Mouse (Mus musculus): ENCODE data around the gene Arsb. TPM values are rescaled to one million over a fixed set of nuclear protein-coding genes. Genes with fewer than 3 reads are reported as not detected.

The Arsb gene
- polyA plus RNA-seq, 1 experiment from 2014 or later, result 12.5 TPM

- Histone ChIP-seq H3K36me3 (no peaks in the 10 kb centered on the region), H3K4me3 (no peak overlapping the region), H3K27ac (no peak overlapping the region), H3K4me2 (replicated peaks) (no peak overlapping the region), H3K4me1 (peaks cover 31% of the 10 kb centered on the region), H3K9me3 (no peaks in the 10 kb centered on the region), H3K9ac (no peak overlapping the region), H3K27me3 (no peaks in the 10 kb centered on the region)
- no peak for ATAC-seq (ENCODE audit: insufficient number of reproducible peaks, insufficient read depth, low FRiP score, low TSS enrichment)
- WGBS, result 77% methylated on average over 3 of the region's 3 CpGs
These were observed 142.8 kb downstream of the Arsb start for GRCm38 (mm10) chr13:93914206-93914605.

GRCm38 (mm10) chr13:93915641-93916570, 144.5 kb downstream of the Arsb start:
- no peak overlapping the region for H3K27ac ChIP-seq
- no peaks in the 10 kb centered on the region for H3K36me3 ChIP-seq
- no peak overlapping the region for H3K4me2 ChIP-seq (replicated peaks)
- ATAC-seq (ENCODE audit: insufficient number of reproducible peaks, insufficient read depth, low FRiP score, low TSS enrichment), result no peak
- 45% methylated on average over 16 of the region's 16 CpGs for WGBS
- no peak overlapping the region for H3K9ac ChIP-seq
- H3K9me3 ChIP-seq, result no peaks in the 10 kb centered on the region
- no peaks in the 10 kb centered on the region for H3K27me3 ChIP-seq
- H3K4me3 ChIP-seq, result no peak overlapping the region
- peaks cover 21% of the 10 kb centered on the region for H3K4me1 ChIP-seq

- Histone ChIP-seq H3K27ac (no peak overlapping the region), H3K4me3 (no peak overlapping the region), H3K9ac (no peak overlapping the region), H3K27me3 (no peaks in the 10 kb centered on the region), H3K4me1 (peaks cover 9% of the 10 kb centered on the region; the same call in 1 of the 2 replicates), H3K4me2 (replicated peaks) (no peak overlapping the region), H3K36me3 (no peaks in the 10 kb centered on the region), H3K9me3 (no peaks in the 10 kb centered on the region)
- WGBS, result 66% methylated on average over 3 of the region's 3 CpGs
- no peak for ATAC-seq (ENCODE audit: insufficient number of reproducible peaks, insufficient read depth, low FRiP score, low TSS enrichment)
These were observed 148.1 kb downstream of the Arsb start for GRCm38 (mm10) chr13:93919536-93919935.

GRCm38 (mm10) chr13:93920080-93920785, 148.8 kb downstream of the Arsb start:
- peaks cover 16% of the 10 kb centered on the region; the same call in 1 of the 2 replicates for H3K4me1 ChIP-seq
- no peak overlapping the region for H3K4me3 ChIP-seq
- no peak overlapping the region for H3K27ac ChIP-seq
- H3K9me3 ChIP-seq, result no peaks in the 10 kb centered on the region
- H3K9ac ChIP-seq, result no peak overlapping the region
- 79% methylated on average over 8 of the region's 8 CpGs for WGBS
- no peak for ATAC-seq (ENCODE audit: insufficient number of reproducible peaks, insufficient read depth, low FRiP score, low TSS enrichment)
- no peak overlapping the region for H3K4me2 ChIP-seq (replicated peaks)
- no peaks in the 10 kb centered on the region for H3K36me3 ChIP-seq
- H3K27me3 ChIP-seq, result no peaks in the 10 kb centered on the region

- no peaks in the 10 kb centered on the region for H3K27me3 ChIP-seq
- no peaks in the 10 kb centered on the region for H3K9me3 ChIP-seq
- H3K4me2 ChIP-seq (replicated peaks), result no peak overlapping the region
- no peak overlapping the region for H3K4me3 ChIP-seq
- peaks cover 18% of the 10 kb centered on the region; the same call in 1 of the 2 replicates for H3K4me1 ChIP-seq
- no peaks in the 10 kb centered on the region for H3K36me3 ChIP-seq
- H3K27ac ChIP-seq, result no peak overlapping the region
- H3K9ac ChIP-seq, result no peak overlapping the region
- WGBS, result 81% methylated on average over 4 of the region's 4 CpGs
- no peak for ATAC-seq (ENCODE audit: insufficient number of reproducible peaks, insufficient read depth, low FRiP score, low TSS enrichment)
These were observed 149.4 kb downstream of the Arsb start for GRCm38 (mm10) chr13:93920786-93921300.

GRCm38 (mm10) chr13:93921831-93922565, 150.6 kb downstream of the Arsb start:
- Histone ChIP-seq H3K9me3 (no peaks in the 10 kb centered on the region), H3K27me3 (no peaks in the 10 kb centered on the region), H3K4me1 (peaks cover 17% of the 10 kb centered on the region; the same call in 1 of the 2 replicates), H3K4me2 (replicated peaks) (no peak overlapping the region), H3K4me3 (no peak overlapping the region), H3K9ac (no peak overlapping the region), H3K36me3 (no peaks in the 10 kb centered on the region), H3K27ac (no peak overlapping the region)
- 88% methylated on average over 5 of the region's 5 CpGs for WGBS
- no peak for ATAC-seq (ENCODE audit: insufficient number of reproducible peaks, insufficient read depth, low FRiP score, low TSS enrichment)

- Histone ChIP-seq H3K27ac (no peak overlapping the region), H3K9me3 (no peaks in the 10 kb centered on the region)
- 72% methylated on average over 7 of the region's 7 CpGs for WGBS
These were observed 151.1 kb downstream of the Arsb start for GRCm38 (mm10) chr13:93922566-93922910.

GRCm38 (mm10) chr13:93924735-93925432, 153.5 kb downstream of the Arsb start:
- Histone ChIP-seq H3K36me3 (no peaks in the 10 kb centered on the region), H3K4me2 (replicated peaks) (no peak overlapping the region), H3K4me1 (peaks cover 24% of the 10 kb centered on the region; the same call in 1 of the 2 replicates), H3K4me3 (no peak overlapping the region), H3K27me3 (no peaks in the 10 kb centered on the region), H3K27ac (peak overlapping the region; percentile 73), H3K9ac (no peak overlapping the region), H3K9me3 (no peaks in the 10 kb centered on the region)
- no peak for ATAC-seq (ENCODE audit: insufficient number of reproducible peaks, insufficient read depth, low FRiP score, low TSS enrichment)
- WGBS, result 48% methylated on average over 9 of the region's 9 CpGs

More at GRCm38 (mm10) chr13:93922566-93922910, 151.1 kb downstream of the Arsb start:
- no peak overlapping the region for H3K4me2 ChIP-seq (replicated peaks)
- H3K9ac ChIP-seq, result no peak overlapping the region
- H3K27me3 ChIP-seq, result no peaks in the 10 kb centered on the region
- H3K36me3 ChIP-seq, result no peaks in the 10 kb centered on the region
- no peak overlapping the region for H3K4me3 ChIP-seq
- no peak for ATAC-seq (ENCODE audit: insufficient number of reproducible peaks, insufficient read depth, low FRiP score, low TSS enrichment)
- peaks cover 18% of the 10 kb centered on the region; the same call in 1 of the 2 replicates for H3K4me1 ChIP-seq

- peaks cover 16% of the 10 kb centered on the region; the same call in 1 of the 2 replicates for H3K4me1 ChIP-seq
- WGBS, result 51% methylated on average over 7 of the region's 7 CpGs
- no peaks in the 10 kb centered on the region for H3K36me3 ChIP-seq
- no peaks in the 10 kb centered on the region for H3K9me3 ChIP-seq
- H3K4me2 ChIP-seq (replicated peaks), result no peak overlapping the region
- no peak overlapping the region for H3K4me3 ChIP-seq
- no peaks in the 10 kb centered on the region for H3K27me3 ChIP-seq
- no peak for ATAC-seq (ENCODE audit: insufficient number of reproducible peaks, insufficient read depth, low FRiP score, low TSS enrichment)
- H3K27ac ChIP-seq, result no peak overlapping the region
- H3K9ac ChIP-seq, result no peak overlapping the region
These were observed 159.3 kb downstream of the Arsb start for GRCm38 (mm10) chr13:93930561-93931340.

GRCm38 (mm10) chr13:93936455-93936854, 165.0 kb downstream of the Arsb start:
- 84% methylated on average over 6 of the region's 6 CpGs for WGBS
- H3K4me1 ChIP-seq, result peaks cover 7% of the 10 kb centered on the region; the same call in 1 of the 2 replicates
- no peak overlapping the region for H3K9ac ChIP-seq
- H3K4me3 ChIP-seq, result no peak overlapping the region
- H3K4me2 ChIP-seq (replicated peaks), result no peak overlapping the region
- no peaks in the 10 kb centered on the region for H3K27me3 ChIP-seq
- no peaks in the 10 kb centered on the region for H3K36me3 ChIP-seq
- ATAC-seq (ENCODE audit: insufficient number of reproducible peaks, insufficient read depth, low FRiP score, low TSS enrichment), result no peak
- H3K27ac ChIP-seq, result no peak overlapping the region; the same call in 1 of the 2 replicates
- H3K9me3 ChIP-seq, result no peaks in the 10 kb centered on the region
